In genomic region chr11:75047736-75048407, GRCm38 (mm10) we compare ENCODE assay signal across 8 mouse cellular contexts.
DNase-seq lines count a peak whose midpoint lies in the region; ATAC-seq lines count a peak whose summit lies in the region.

No protein-coding gene starts in this region.

- H3K4me1 ChIP-seq in lung, embryonic 15.5 days: peaks cover 78% of the 10 kb centered on the region

- H3K4me2 ChIP-seq in lung, embryonic 15.5 days: no peak overlapping the region; the same call in 1 of the 2 replicates

- H3K4me3 ChIP-seq in lung, embryonic 15.5 days: no peak overlapping the region

- H3K36me3 ChIP-seq in lung, embryonic 15.5 days: no peaks in the 10 kb centered on the region

- no peak for ATAC-seq in lung, embryonic 15.5 days (ENCODE audit: borderline replicate concordance, extremely low read depth, low FRiP score, low TSS enrichment)

- H3K27ac ChIP-seq in lung, embryonic 15.5 days: peak overlapping the region; percentile 89

- peak; percentile 21 for DNase-seq in adrenal gland, postnatal 14 days
- no peak for DNase-seq in adrenal gland, postnatal 25 days
- no peak for DNase-seq in lung, postnatal 10 days
- DNase-seq in heart, postnatal 36 days: peak; percentile 43 to 53
- DNase-seq in skeletal muscle tissue, adult 2 months (ENCODE audit: low read depth, low spot score): peak; percentile 58
- DNase-seq in thymus, postnatal 36 days: no peak
- no peak for DNase-seq in natural killer cell, adult 2 months (ENCODE audit: low spot score in 2 of 2)

- intact Hi-C loops in heart, postnatal 36 days (cut with DNase I): loop anchor here (2.0 to 5.0 kb wide), 2 partner anchors 66 to 117 kb away; no protein-coding TSS in a partner anchor

- no peaks in the 10 kb centered on the region for H3K9me3 ChIP-seq in lung, embryonic 15.5 days

- WGBS in lung, embryonic 15.5 days: 65% methylated on average over 7 of the region's 7 CpGs

- H3K27me3 ChIP-seq in lung, embryonic 15.5 days: no peaks in the 10 kb centered on the region

- no peak overlapping the region for H3K9ac ChIP-seq in lung, embryonic 15.5 days

Comparison
In these comparisons a context has a peak if more than half of its experiments do, and no peak if none do; other contexts are left out.
1. DNase-seq: peak in adrenal gland, postnatal 14 days (single experiment), heart, postnatal 36 days (2 of 2) and skeletal muscle tissue, adult 2 months (single experiment); none in adrenal gland, postnatal 25 days (single experiment), lung, postnatal 10 days (single experiment), thymus, postnatal 36 days (0 of 2) and natural killer cell, adult 2 months (0 of 2).